Comparison of ENCODE assay signal across 17 mouse cellular contexts in the genomic region with DNA sequence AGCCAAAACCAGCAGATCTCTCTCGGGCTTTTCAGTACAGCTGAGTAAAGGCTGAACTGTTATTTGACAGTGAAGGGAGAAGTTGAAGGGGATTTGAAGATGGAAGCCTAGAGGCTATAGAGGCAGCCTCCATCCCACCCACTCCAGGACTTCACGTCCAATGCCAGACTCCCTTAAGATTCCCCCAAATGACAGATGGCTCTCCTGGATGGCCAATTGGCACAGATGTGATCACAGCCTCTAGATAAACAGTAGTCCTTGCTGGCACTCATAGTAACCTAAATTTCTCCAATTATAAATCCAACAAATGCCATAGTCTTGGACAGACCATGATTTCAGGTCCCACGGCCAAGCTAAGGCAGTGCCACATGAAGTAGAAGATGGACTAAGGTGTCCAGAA.
"Had no signal": no experiment of that assay in that cellular context is flagged by ENCODE, and none has a peak within 500 bp of the region (broad histone marks: within the 10 kb centered on the region; RNA-seq: fewer than 3 reads in every experiment).

No protein-coding gene starts in this region.

- H3K9me3 ChIP-seq: kidney, embryonic 15.5 days; limb, embryonic 10.5 days; limb, embryonic 13.5 days; liver, embryonic 12.5 days; liver, embryonic 15.5 days; lung, embryonic 15.5 days had no signal

- H3K27ac ChIP-seq: kidney, embryonic 15.5 days; limb, embryonic 10.5 days; limb, embryonic 13.5 days; liver, embryonic 12.5 days; liver, embryonic 15.5 days; lung, embryonic 15.5 days had no signal

- H3K9ac ChIP-seq: kidney, embryonic 15.5 days; limb, embryonic 13.5 days; liver, embryonic 12.5 days; liver, embryonic 15.5 days; lung, embryonic 15.5 days had no signal

- DNase-seq: kidney, postnatal 10 days; kidney, postnatal 36 days; layer of hippocampus, postnatal 36 days; liver; lung, adult 18-20 months; lung, postnatal 10 days; lung, postnatal 36 days; midbrain, embryonic 14.5 days; thymus, adult 18-20 months; thymus, postnatal 36 days had no signal

- H3K4me3 ChIP-seq: kidney, embryonic 15.5 days; limb, embryonic 10.5 days; limb, embryonic 13.5 days; liver, embryonic 12.5 days; liver, embryonic 15.5 days; lung, embryonic 15.5 days had no signal

- H3K4me1 ChIP-seq: kidney, embryonic 15.5 days; limb, embryonic 10.5 days; limb, embryonic 13.5 days; liver, embryonic 12.5 days; liver, embryonic 15.5 days; lung, embryonic 15.5 days had no signal

- H3K27me3 ChIP-seq: kidney, embryonic 15.5 days; limb, embryonic 13.5 days; liver, embryonic 12.5 days; liver, embryonic 15.5 days; lung, embryonic 15.5 days had no signal

- H3K36me3 ChIP-seq: kidney, embryonic 15.5 days; limb, embryonic 10.5 days; limb, embryonic 13.5 days; liver, embryonic 12.5 days; liver, embryonic 15.5 days; lung, embryonic 15.5 days had no signal

- ATAC-seq: liver, embryonic 12.5 days had no signal

- H3K4me2 ChIP-seq: kidney, embryonic 15.5 days; limb, embryonic 13.5 days; liver, embryonic 12.5 days; liver, embryonic 15.5 days; lung, embryonic 15.5 days; midbrain, embryonic 11.5 days had no signal
